Mouse (Mus musculus): ENCODE measurements around the gene Gpha2. TPM values are rescaled to one million over a fixed set of nuclear protein-coding genes. Genes with fewer than 3 reads are reported as not detected.
A peak's percentile ranks its signal among the peaks of the same experiment; 100 is the strongest.

Gene Gpha2
- total RNA-seq, 2 experiments from 2014 or later, result not detected

DNA sequence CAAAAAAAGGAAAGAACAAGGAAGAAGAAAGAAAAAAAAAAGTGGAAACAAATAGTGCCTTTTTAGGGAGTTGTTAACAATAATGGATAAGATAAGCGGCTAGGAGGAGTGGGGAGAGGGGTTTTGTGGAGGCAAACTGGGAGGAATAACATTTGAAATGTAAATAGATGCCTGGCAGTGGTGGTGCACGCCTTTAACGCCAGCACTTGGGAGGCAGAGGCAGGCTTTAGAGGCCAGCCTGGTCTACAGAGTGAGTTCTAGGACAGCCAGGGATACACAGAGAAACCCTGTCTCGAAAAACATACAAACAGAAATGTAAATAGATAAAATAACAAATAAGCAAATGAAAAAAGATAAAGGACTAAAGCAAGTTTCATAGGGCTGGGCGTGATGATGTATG, 14.5 kb downstream of the Gpha2 start:
- no peak for ATAC-seq (replicated peaks; ENCODE audit: low FRiP score, poor library complexity, severe bottlenecking)

- ATAC-seq (replicated peaks; ENCODE audit: low FRiP score, poor library complexity, severe bottlenecking), result peak; percentile 84
Measured at GRCm38 (mm10) chr19:6241274-6242107, 15.3 kb downstream of the Gpha2 start, which contains the start of gene Atg2a. Gene Atg2a, plus strand, starts transcription at chr19:6241668.

DNA sequence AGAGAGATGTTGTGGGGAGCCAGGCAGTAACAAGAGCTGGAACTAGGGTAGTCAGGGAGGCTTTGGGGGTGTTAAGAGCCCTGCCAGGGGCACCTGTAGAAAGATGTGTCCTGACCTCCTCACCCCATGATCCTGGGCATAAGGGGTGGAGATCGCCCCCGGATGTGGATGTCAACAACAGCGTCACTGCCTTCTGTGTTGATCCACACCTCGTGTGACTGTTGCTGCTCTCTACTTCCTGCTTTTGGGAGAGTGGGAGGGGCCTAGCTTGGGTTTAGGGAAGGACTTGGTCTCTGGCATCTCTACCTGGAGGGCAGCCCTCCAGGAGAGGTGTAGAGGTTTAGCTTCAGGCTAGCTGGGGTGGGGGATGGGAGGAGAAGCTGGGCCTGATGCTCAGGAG, 16.1 kb downstream of the Gpha2 start:
- ATAC-seq (replicated peaks; ENCODE audit: low FRiP score, poor library complexity, severe bottlenecking), result peak; percentile 64

DNA sequence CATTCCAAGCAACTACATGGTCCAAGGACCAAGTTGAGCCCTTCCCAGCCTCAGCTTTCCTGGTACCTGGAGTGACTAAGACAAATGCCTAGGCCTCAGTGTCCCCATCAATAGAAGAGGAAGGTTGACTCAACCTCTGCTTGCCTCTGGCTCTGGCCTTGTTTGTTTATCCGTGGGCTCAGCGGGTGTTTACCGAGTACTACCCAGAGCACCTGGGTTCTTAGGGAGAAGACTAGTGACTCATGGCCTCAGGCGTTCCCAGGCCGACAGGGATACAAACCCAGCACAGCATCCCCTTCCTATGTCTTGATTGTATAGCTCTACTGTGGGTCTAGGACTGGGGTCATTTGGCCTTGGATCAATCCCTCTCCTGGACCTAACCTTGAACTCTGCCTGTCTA, 17.0 kb downstream of the Gpha2 start:
- ATAC-seq (replicated peaks; ENCODE audit: low FRiP score, poor library complexity, severe bottlenecking), result no peak

DNA sequence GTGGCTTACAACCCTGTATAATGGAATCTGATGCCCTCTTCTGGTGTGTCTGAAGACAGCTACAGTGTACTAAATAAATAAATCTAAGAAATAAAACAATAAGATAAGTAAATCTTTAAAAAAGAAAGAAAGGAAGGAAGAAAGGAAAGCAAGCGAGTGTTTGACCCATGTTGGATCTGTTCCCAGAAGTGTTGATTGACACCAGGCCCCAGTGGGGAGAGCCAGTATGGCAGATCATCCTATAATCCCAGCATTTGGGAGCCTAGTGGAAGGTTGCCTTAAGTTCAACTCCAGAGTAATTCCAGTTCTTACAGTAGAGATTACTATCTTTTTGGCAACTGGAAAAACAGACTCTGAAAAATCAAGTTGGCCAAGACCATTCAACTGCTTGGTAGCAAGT, 19.6 kb downstream of the Gpha2 start:
- no peak for ATAC-seq (replicated peaks; ENCODE audit: low FRiP score, poor library complexity, severe bottlenecking)

DNA sequence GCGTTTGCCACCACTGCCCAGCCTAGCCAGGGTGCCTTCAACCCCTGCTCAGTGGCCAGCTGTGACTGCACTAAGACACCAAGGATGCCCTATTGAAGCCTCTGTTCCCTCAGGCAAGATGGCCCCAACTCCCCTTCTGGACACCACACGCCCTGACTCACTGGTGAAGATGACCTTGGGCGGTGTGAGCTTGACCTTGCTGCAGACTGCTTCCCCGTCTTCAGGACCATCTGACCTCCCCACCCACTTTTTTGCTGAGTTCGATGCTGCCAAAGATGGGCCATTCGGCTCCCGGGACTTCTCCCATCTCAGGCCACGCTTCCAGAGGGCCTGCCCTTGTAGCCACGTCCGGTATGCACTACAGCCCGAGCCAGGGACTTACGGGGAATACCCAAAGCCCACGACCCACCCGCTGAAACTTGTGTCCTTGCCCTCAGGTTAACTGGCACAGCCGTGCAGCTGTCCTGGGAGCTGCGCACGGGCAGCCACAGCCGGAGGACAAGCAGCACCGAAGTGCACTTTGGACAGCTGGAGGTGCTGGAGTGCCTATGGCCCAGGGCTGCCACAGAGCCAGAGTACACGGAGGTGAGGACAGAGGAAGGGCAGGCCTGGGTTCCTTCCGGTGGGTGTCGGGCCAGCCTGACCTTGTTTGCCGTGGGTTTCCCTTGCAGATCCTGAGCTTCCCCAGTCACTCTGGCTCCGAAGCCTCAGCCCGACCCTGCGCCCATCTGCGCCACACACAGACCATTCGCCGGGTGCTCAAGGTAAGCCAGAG, 21.5 kb downstream of the Gpha2 start:
- ATAC-seq (replicated peaks; ENCODE audit: low FRiP score, poor library complexity, severe bottlenecking), result no peak

DNA sequence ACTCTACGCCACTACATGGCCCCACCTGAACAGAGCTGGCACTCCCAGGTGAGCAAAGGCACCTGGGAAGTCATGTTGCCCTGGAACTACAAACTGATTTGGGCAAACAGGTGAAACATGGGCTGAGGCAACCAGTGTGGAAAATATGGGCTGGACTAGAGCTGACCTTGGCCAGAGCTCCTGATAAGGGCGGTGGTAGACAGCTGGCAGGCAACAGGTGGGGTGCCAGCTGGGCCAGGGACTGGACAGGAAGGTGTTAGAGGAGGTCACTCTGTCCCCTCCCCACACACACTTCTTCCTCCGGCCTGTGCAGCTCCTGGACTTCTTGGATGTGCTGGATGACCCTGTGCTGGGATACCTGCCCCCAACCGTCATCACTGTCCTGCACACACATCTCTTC, 26.8 kb downstream of the Gpha2 start:
- no peak for ATAC-seq (replicated peaks; ENCODE audit: low FRiP score, poor library complexity, severe bottlenecking)

DNA sequence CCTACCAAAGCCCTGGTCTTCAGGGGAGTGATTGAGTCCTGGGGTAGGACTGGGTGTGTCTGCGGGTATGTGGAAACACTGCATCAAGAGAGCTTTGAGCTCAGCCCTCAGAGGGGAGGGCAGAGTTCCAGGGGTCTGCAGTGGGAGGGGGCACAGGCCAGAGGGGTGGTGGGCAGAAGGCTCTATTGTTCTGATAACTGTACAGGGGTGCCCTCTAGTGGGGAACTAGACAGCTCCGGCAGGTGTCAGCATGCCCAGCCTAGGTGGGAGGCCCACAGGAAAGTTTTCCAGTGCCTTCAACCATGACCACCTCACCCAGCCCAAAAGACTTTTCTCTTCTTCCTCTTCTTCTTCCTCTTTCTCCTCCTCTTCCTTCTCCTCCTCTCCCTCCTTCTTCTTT, 34.2 kb downstream of the Gpha2 start:
- no peak for ATAC-seq (replicated peaks; ENCODE audit: low FRiP score, poor library complexity, severe bottlenecking)

DNA sequence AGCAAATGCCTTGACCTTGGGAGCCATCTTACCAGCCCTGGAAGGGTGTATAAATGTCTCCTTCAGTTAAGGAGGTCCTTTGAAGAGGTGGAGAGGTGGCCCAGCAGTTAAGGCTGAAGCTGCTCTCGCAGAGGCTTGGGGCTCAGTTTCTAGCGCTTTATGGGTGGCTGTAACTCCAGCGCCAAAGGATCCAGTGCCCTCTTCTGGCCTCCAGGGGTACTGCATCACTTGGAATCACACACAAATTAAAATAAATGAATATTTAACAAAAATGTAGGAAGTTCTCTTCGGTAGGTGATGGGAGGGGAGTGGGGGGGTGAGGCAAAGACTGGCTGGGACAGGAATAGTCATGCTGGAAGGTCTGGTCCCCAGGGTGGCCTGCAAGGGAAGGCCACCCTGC, 34.8 kb downstream of the Gpha2 start:
- ATAC-seq (replicated peaks; ENCODE audit: low FRiP score, poor library complexity, severe bottlenecking), result no peak

DNA sequence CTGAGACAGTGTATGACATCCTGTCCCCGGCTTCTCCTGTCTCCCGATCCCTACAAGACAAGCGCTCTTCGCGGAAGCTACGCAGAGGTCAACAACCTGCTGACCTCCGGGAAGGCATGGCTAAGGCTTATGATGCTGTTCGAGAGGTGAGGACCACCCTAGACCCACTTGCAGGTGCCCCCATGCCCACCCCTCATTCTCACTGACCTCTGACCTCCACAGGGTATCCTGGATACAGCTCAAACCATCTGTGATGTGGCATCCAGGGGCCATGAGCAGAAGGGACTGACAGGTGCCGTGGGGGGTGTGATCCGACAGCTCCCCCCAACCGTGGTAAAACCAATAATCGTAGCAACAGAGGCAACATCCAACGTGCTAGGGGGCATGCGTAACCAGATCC, 35.2 kb downstream of the Gpha2 start:
- ATAC-seq (replicated peaks; ENCODE audit: low FRiP score, poor library complexity, severe bottlenecking), result no peak

DNA sequence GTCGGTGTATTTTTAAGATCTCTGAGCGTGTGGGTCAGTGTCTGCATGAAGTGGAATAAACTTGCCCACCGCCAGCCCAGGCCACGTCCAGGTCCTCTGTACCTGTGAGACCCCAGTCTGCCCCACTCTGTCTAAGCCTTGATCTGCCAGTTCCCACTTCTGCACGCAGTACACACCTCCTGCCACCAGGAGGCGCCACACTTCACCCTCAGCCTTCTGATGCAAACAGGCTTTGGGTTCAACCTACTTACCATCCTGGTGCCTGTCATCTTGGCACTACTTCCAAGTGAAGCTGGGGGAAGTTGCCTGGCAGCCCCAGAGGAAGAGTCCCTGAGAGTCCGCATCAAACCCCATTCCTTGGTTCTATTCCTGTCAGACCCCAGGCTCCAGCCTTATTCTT, 36.0 kb downstream of the Gpha2 start:
- peak; percentile 66 for ATAC-seq (replicated peaks; ENCODE audit: low FRiP score, poor library complexity, severe bottlenecking)

DNA sequence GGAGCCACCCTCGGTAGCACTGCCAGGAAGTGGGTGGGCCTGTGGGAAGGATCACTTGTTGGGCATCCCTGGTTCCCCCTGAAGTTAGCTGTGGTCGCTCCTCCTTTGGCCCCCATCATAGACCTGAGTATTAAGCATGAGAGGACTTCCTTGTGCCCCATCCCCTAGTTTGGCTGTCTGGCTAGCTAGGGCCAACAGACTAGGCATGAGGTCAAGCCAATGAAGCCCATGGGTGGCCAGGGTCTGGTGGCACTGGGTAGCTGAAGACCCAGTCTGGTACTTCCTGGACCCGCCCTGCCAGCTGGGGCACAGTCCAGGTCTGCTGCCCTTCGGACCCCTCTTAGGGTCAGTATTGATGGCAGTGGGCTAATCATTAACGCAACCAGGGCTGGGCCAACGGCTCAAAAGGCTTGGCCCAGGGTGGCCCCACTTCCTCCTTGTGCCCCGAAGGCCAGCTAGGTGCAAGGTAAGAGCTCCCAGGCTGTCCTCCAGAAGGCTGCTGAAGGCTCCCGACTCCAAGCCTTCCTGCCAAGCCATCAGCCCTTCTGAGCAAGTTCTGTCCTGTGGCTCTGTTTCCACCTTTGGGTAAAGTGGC, 36.8 kb downstream of the Gpha2 start:
- no peak for ATAC-seq (replicated peaks; ENCODE audit: low FRiP score, poor library complexity, severe bottlenecking)

- ATAC-seq (replicated peaks; ENCODE audit: low FRiP score, poor library complexity, severe bottlenecking), result no peak
Measured at GRCm38 (mm10) chr19:6264200-6264599, 38.0 kb downstream of the Gpha2 start.

DNA sequence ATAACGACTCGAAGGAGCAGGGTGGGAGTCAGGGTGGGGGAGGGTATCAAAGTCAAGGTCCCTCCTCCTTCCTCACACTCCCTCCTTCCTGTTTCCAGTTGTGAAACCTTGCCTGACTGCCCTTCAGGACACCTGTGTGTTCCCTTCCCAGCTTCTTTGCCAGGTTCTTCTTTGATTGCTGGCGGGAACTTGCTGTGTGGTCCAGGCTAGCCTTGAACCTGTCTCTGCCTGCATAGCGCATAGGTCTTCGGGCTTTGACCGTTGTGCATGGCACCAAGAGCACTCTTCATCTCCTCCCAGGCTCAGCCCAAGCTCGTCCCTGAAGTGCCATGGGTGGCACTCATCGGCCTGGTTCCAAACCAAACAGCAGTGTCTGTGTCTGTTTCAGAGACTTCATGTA, 38.8 kb downstream of the Gpha2 start:
- ATAC-seq (replicated peaks; ENCODE audit: low FRiP score, poor library complexity, severe bottlenecking), result no peak

- ATAC-seq (replicated peaks; ENCODE audit: low FRiP score, poor library complexity, severe bottlenecking), result no peak
Measured at GRCm38 (mm10) chr19:6265727-6266182, 39.6 kb downstream of the Gpha2 start.

GRCm38 (mm10) chr19:6267306-6268169, 41.4 kb downstream of the Gpha2 start:
- peak; percentile 22 for ATAC-seq (replicated peaks; ENCODE audit: low FRiP score, poor library complexity, severe bottlenecking)

GRCm38 (mm10) chr19:6268170-6268528, 42.0 kb downstream of the Gpha2 start:
- ATAC-seq (replicated peaks; ENCODE audit: low FRiP score, poor library complexity, severe bottlenecking), result peak; percentile 79

GRCm38 (mm10) chr19:6268670-6269132, 42.5 kb downstream of the Gpha2 start:
- ATAC-seq (replicated peaks; ENCODE audit: low FRiP score, poor library complexity, severe bottlenecking), result no peak

- ATAC-seq (replicated peaks; ENCODE audit: low FRiP score, poor library complexity, severe bottlenecking), result no peak
Measured at GRCm38 (mm10) chr19:6269798-6270475, 43.8 kb downstream of the Gpha2 start.

All from erythroblast, adult 5-6 weeks (primary cell).